In the genomic region with DNA sequence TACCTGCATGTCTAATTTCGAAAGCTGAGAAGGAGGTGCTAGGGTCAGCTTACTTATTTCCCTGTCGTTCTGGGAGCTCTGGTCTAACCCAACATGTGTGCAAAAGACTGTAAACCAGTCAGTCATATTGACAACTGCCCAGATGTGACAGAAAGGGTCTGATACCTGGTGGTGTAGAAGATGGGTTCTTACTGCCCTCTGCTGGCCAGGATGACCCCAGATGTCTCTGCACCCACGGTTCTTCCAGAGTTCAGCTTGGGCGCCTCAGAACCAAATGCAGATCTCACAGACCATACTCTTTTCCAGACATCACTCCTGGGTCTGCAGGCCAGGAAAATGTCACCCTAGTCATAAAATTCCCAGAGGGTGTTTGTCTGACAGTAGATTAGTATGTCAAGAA, we compare ENCODE assay signal across 8 mouse cellular contexts. TPM values are rescaled to one million over a fixed set of nuclear protein-coding genes. Genes with fewer than 3 reads are reported as not detected.
DNase-seq lines count a peak whose midpoint lies in the region; ATAC-seq lines count a peak whose summit lies in the region.
"Had no signal": no experiment of that assay in that cellular context is flagged by ENCODE, and none has a peak within 500 bp of the region (broad histone marks: within the 10 kb centered on the region; RNA-seq: fewer than 3 reads in every experiment).

No protein-coding gene starts in this region.

- H3K9me3 ChIP-seq in midbrain, embryonic 14.5 days (ENCODE audit: control insufficient read depth, low read length): no peaks in the 10 kb centered on the region
- H3K9me3 ChIP-seq in midbrain, embryonic 16.5 days (replicated peaks; ENCODE audit: control insufficient read depth, low read length, poor library complexity, severe bottlenecking): no peaks in the 10 kb centered on the region
- H3K9me3 ChIP-seq: midbrain, embryonic 12.5 days had no signal

- H3K27me3 ChIP-seq in midbrain, embryonic 14.5 days (ENCODE audit: control insufficient read depth, insufficient read depth, low read length): no peaks in the 10 kb centered on the region
- no peaks in the 10 kb centered on the region for H3K27me3 ChIP-seq in midbrain, embryonic 16.5 days (ENCODE audit: control insufficient read depth, insufficient read depth, low read depth, low read length)
- H3K27me3 ChIP-seq: midbrain, embryonic 12.5 days had no signal

- no peak overlapping the region for H3K4me2 ChIP-seq in midbrain, embryonic 14.5 days (ENCODE audit: low read length)
- H3K4me2 ChIP-seq in midbrain, embryonic 16.5 days (ENCODE audit: low read length): no peak overlapping the region
- H3K4me2 ChIP-seq: midbrain, embryonic 12.5 days had no signal

- no peaks in the 10 kb centered on the region for H3K36me3 ChIP-seq in midbrain, embryonic 14.5 days (ENCODE audit: control insufficient read depth, insufficient read depth, low read length)
- H3K36me3 ChIP-seq in midbrain, embryonic 16.5 days (ENCODE audit: control insufficient read depth, insufficient read depth, low read length): no peaks in the 10 kb centered on the region
- H3K36me3 ChIP-seq: midbrain, embryonic 12.5 days had no signal

- H3K4me1 ChIP-seq in midbrain, embryonic 14.5 days (ENCODE audit: control insufficient read depth, insufficient read depth, low read length): no peaks in the 10 kb centered on the region
- H3K4me1 ChIP-seq in midbrain, embryonic 16.5 days (ENCODE audit: control insufficient read depth, insufficient read depth, low read length): no peaks in the 10 kb centered on the region
- H3K4me1 ChIP-seq: midbrain, embryonic 12.5 days had no signal

- no peak for ATAC-seq in midbrain, embryonic 14.5 days (ENCODE audit: low FRiP score, low TSS enrichment)
- no peak for ATAC-seq in midbrain, embryonic 16.5 days
- peak; percentile 74 for ATAC-seq in activated CD4-positive, CD25-positive, alpha-beta regulatory T cell, adult 4 months
- peak; percentile 96 for ATAC-seq in granulocyte monocyte progenitor cell, adult 5-6 weeks (replicated peaks; ENCODE audit: poor library complexity, severe bottlenecking)
- no peak for ATAC-seq in frontal cortex, adult (ENCODE audit: low TSS enrichment)

- H3K9ac ChIP-seq in midbrain, embryonic 14.5 days (replicated peaks; ENCODE audit: low read length): no peak overlapping the region
- H3K9ac ChIP-seq in midbrain, embryonic 16.5 days (ENCODE audit: low read depth, low read length): no peak overlapping the region
- H3K9ac ChIP-seq: midbrain, embryonic 12.5 days had no signal

- no peak overlapping the region for H3K4me3 ChIP-seq in midbrain, embryonic 14.5 days (replicated peaks; ENCODE audit: low read depth, low read length)
- no peak overlapping the region for H3K4me3 ChIP-seq in midbrain, embryonic 16.5 days (ENCODE audit: low read depth, low read length)
- H3K4me3 ChIP-seq: midbrain, embryonic 12.5 days had no signal

- no peak overlapping the region for H3K27ac ChIP-seq in midbrain, embryonic 14.5 days (replicated peaks; ENCODE audit: low read depth, low read length)
- no peak overlapping the region for H3K27ac ChIP-seq in midbrain, embryonic 16.5 days (ENCODE audit: low read length)
- H3K27ac ChIP-seq: midbrain, embryonic 12.5 days had no signal

- 51% methylated on average over 4 of the region's 4 CpGs for WGBS in midbrain, embryonic 14.5 days
- 56% methylated on average over 4 of the region's 4 CpGs for WGBS in midbrain, embryonic 16.5 days

- peak; percentile 32 for DNase-seq in midbrain, embryonic 14.5 days
- peak; percentile 77 to 88 for DNase-seq in kidney, postnatal 25 days
- DNase-seq in ovary, postnatal 14 days (ENCODE audit: low spot score): peak; percentile 31

RNA-seq across cellular contexts. Expression of gene Gramd1b, which starts 51.9 kb away (rescaled TPM):
- 11.3 and 15.4 TPM in 2 replicates for polyA plus RNA-seq in midbrain, embryonic 14.5 days (2014; fragmentation: Nextera tagmentation; extraction: Ambion mirVana)
- 16.7 and 20.3 TPM in 2 replicates for polyA plus RNA-seq in midbrain, embryonic 16.5 days (2015; fragmentation: Nextera tagmentation; extraction: Ambion mirVana)
- polyA plus RNA-seq in activated CD4-positive, CD25-positive, alpha-beta regulatory T cell, adult 4 months (2017; shearing (Covaris generic)): 10 to 100 TPM; 48.7 to 68.0 TPM
- total RNA-seq in granulocyte monocyte progenitor cell, adult 5-6 weeks (2014; fragmentation: Nextera tagmentation): 18.5 and 25.8 TPM in 2 replicates
- 5.3 and 8.1 TPM in 2 replicates for total RNA-seq in granulocyte monocyte progenitor cell, adult 5-6 weeks (2017)

Comparison
In these comparisons a context has a peak if more than half of its experiments do, and no peak if none do; other contexts are left out.
1. ATAC-seq: peak in activated CD4-positive, CD25-positive, alpha-beta regulatory T cell, adult 4 months (single experiment) and granulocyte monocyte progenitor cell, adult 5-6 weeks (single experiment); none in midbrain, embryonic 14.5 days (single experiment), midbrain, embryonic 16.5 days (single experiment) and frontal cortex, adult (single experiment).
2. DNase-seq: peak in every context shown above with its lines; median percentile 82 in kidney, postnatal 25 days; 32 in midbrain, embryonic 14.5 days; 31 in ovary, postnatal 14 days.